ENCODE assay signal across 12 mouse cellular contexts in genomic region chr5:97087030-97087630, GRCm38 (mm10). TPM values are rescaled to one million over a fixed set of nuclear protein-coding genes. Genes with fewer than 3 reads are reported as not detected.
DNase-seq lines count a peak whose midpoint lies in the region; ATAC-seq lines count a peak whose summit lies in the region.
"Had no signal": no experiment of that assay in that cellular context is flagged by ENCODE, and none has a peak within 500 bp of the region (broad histone marks: within the 10 kb centered on the region; RNA-seq: fewer than 3 reads in every experiment).

No protein-coding gene starts in this region.

- H3K9me3 ChIP-seq in heart, embryonic 10.5 days, result no peaks in the 10 kb centered on the region
- H3K9me3 ChIP-seq in forebrain, embryonic 12.5 days, result no peaks in the 10 kb centered on the region
- H3K9me3 ChIP-seq: megakaryocyte, embryonic 14.5 days; neural tube, embryonic 13.5 days had no signal

- 80% methylated on average over 24 of the region's 24 CpGs for WGBS in heart, embryonic 10.5 days
- WGBS in forebrain, embryonic 12.5 days, result 94% methylated on average over 24 of the region's 24 CpGs

- no peak overlapping the region for H3K4me2 ChIP-seq in forebrain, embryonic 12.5 days
- H3K4me2 ChIP-seq: neural tube, embryonic 13.5 days had no signal

- H3K36me3 ChIP-seq in heart, embryonic 10.5 days, result peaks cover 21% of the 10 kb centered on the region
- H3K36me3 ChIP-seq in forebrain, embryonic 12.5 days (replicated peaks), result peaks cover 44% of the 10 kb centered on the region

- peak; percentile 21 for DNase-seq in ovary, postnatal 36 days (ENCODE audit: low spot score)
- DNase-seq in ovary, postnatal 10 days (ENCODE audit: low spot score), result no peak
- no peak for DNase-seq in heart, embryonic 10.5 days (ENCODE audit: low spot score)
- DNase-seq in kidney, postnatal 4 days, result peak; percentile 10 to 24
- DNase-seq in testis, postnatal 10 days (ENCODE audit: low spot score), result peak; percentile 57
- DNase-seq in right cerebral cortex, postnatal 36 days (ENCODE audit: low spot score in 2 of 2), result no peak
- DNase-seq: cerebellum, adult 8-10 months; thymus, postnatal 4 days had no signal

- H3K4me3 ChIP-seq in heart, embryonic 10.5 days, result no peak overlapping the region
- H3K4me3 ChIP-seq in forebrain, embryonic 12.5 days (replicated peaks), result no peak overlapping the region
- H3K4me3 ChIP-seq: megakaryocyte, embryonic 14.5 days; neural tube, embryonic 13.5 days had no signal

- H3K27ac ChIP-seq in heart, embryonic 10.5 days, result 0 out of 2 replicates have a peak overlapping the region, but pooled peaks have one; percentile 3
- H3K27ac ChIP-seq in forebrain, embryonic 12.5 days, result no peak overlapping the region
- H3K27ac ChIP-seq: kidney, postnatal 0 days; neural tube, embryonic 13.5 days had no signal

- ATAC-seq in forebrain, embryonic 12.5 days (ENCODE audit: low FRiP score), result no peak

- no peak overlapping the region for H3K9ac ChIP-seq in forebrain, embryonic 12.5 days
- H3K9ac ChIP-seq: neural tube, embryonic 13.5 days had no signal

- no peaks in the 10 kb centered on the region for H3K27me3 ChIP-seq in heart, embryonic 10.5 days (ENCODE audit: insufficient read depth, poor library complexity, severe bottlenecking)
- H3K27me3 ChIP-seq in forebrain, embryonic 12.5 days, result no peaks in the 10 kb centered on the region
- H3K27me3 ChIP-seq: megakaryocyte, embryonic 14.5 days; neural tube, embryonic 13.5 days had no signal

- H3K4me1 ChIP-seq in heart, embryonic 10.5 days, result 0 out of 2 replicates have a peak, but pooled peaks cover 3% of the 10 kb centered on the region
- no peaks in the 10 kb centered on the region; the same call in 1 of the 2 replicates for H3K4me1 ChIP-seq in forebrain, embryonic 12.5 days
- H3K4me1 ChIP-seq: neural tube, embryonic 13.5 days had no signal

RNA-seq across cellular contexts. Expression of gene Paqr3, which starts 24.3 kb away (rescaled TPM):
- 2.6 and 6.1 TPM in 2 replicates for polyA plus RNA-seq in heart, embryonic 10.5 days (2016; fragmentation: Nextera tagmentation; extraction: Ambion mirVana)
- polyA plus RNA-seq in forebrain, embryonic 12.5 days (2016; fragmentation: Nextera tagmentation; extraction: Ambion mirVana), result 16.6 and 17.1 TPM in 2 replicates

Comparison
In these comparisons a context has a peak if more than half of its experiments do, and no peak if none do; other contexts are left out.
1. DNase-seq: peak in ovary, postnatal 36 days (single experiment), kidney, postnatal 4 days (2 of 2) and testis, postnatal 10 days (single experiment); none in ovary, postnatal 10 days (single experiment), heart, embryonic 10.5 days (single experiment) and right cerebral cortex, postnatal 36 days (0 of 2).